Mouse (Mus musculus) ZHBTc4 (cell line): ENCODE measurements at regions not wholly inside any gene's neighbourhood (a gene's known extent, or its start where the extent isn't known, plus 50 kb on each side); places are given as distances from the start of the nearest gene placed in this dataset.

Experiments used
- DNase-seq: peaks from one replicate; pipeline ENCODE4 v3.0.0-alpha.2; 2011; ENCODE audit warnings: low read depth, low spot score

DNA sequence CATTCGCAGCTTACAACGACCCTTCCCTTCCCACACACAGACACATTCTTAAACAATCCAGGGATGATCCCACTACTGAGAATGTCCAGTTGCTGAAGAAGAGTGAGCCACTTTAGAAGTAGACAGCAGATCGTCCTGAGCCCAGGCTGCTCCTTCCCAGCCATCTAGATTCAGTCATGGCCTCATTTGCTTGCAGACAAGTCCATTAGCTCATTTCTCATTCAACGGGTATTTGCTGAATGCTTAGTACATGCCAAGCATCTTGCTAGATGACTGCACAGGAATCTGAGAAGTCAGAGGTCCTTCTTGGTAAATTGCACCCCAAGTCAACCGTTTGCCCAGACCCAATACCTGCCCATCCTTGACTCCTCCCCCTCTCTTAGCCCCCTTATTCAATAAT, 57.8 kb downstream of the Ier5 start:
- no peak for DNase-seq

DNA sequence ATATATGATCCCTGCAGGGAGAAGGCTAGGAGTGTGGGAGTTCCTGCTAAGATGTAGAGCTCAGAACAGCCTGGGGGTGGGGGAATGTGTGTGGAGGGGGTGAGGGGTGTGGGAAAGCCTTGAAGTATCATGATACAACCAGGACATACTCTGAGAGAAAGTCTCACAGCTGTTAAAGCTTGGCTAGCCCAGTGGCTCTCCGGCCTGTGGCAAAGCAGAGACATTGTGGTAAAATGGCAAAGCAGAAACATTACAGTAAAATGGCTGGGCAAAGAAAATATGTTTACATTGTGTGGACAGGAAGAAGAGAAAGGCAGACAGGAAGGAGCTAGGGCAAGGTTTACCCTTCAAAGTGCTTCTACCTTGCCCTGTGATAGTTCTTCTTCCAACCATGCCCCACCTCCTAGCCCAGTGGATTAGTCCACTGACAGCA, 58.5 kb downstream of the Ier5 start:
- no peak for DNase-seq

GRCm38 (mm10) chr1:155040086-155040726, 59.2 kb downstream of the Ier5 start:
- DNase-seq = no peak

GRCm38 (mm10) chr1:155038631-155039625, 60.5 kb downstream of the Ier5 start:
- no peak for DNase-seq

GRCm38 (mm10) chr1:155037479-155037878, 62.0 kb downstream of the Ier5 start:
- no peak for DNase-seq

DNA sequence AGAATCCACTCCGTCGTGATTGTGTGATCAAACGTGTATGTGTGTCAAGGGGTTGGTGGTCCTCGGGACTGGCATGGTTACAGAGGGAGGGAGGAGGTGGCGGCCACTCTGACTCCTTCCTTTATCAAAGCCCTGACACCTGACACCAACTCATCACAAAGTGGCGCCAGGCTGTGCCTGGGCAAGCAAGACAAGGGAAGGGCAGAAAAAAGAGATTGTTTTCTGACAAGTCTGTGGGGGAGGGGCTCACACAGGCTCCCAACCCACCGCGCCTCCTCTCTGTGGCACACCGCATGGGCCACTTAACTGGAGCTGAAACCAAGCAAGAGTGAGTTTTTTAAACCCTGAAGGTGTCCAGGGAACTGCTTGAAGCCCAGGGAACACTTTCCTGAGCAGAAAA, 68.5 kb downstream of the Ier5 start:
- DNase-seq = peak; percentile 45

- DNase-seq = peak; percentile 30
Observed at GRCm38 (mm10) chr1:155029195-155029879, 70.1 kb downstream of the Ier5 start.

DNA sequence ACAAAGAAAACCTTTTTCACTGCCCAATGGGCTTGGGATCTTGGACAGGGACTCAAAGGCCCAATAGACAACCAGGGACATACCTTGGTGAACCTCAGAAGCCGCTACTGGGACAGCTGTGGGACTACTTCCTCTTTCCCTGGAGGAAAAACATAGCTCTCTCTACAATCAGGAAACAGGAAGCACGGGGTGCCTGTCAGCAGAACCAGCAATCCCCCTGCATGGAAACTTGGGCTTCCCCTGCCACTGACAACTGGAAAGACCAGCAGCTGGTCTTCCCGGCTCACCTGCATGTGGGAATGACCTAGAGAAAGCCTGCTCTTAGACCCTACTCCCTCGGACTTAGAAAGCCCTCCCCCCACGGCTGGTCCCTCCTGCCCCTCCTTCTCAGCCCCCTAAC, 70.7 kb downstream of the Ier5 start:
- DNase-seq = no peak

DNA sequence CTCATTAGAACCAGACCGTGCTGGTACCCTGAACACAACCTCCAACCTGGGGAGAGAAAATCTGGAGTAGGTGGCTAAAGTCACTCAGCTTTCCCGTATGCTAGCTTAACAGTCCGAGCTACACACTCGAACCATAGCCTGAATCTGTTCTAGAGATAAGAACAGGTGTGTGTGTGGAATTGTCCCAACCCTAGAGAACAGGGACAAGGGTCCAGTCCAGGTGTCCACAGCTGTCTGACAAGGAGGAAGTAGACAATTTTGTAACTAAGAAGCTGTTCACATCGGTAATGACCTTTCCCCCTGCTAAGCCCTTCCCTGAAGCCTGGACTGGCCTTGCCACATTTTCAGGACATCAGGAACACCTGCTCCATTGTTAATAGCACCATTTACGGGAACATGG, 71.3 kb downstream of the Ier5 start:
- DNase-seq = no peak

DNA sequence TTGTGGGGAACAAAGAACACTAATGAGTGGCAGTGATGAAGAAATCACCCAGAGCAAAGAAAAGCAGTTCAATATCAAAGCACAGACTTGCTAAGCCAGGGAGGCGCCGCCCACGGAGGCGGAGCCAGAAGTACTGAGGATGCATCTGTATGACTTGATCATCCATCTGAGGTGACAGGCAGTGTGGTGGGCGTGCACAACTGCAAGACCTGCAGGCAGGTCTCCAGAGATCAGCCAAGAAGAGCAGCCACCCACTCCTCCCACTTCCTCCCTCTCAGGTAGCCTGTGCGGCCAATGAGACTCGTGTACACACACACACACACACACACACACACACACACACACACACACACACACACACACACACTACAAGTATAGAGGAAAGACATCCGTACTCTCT, 71.9 kb downstream of the Ier5 start:
- DNase-seq = peak; percentile 82

- DNase-seq = peak; percentile 74
Observed at GRCm38 (mm10) chr1:155025862-155026478, 73.5 kb downstream of the Ier5 start.

DNA sequence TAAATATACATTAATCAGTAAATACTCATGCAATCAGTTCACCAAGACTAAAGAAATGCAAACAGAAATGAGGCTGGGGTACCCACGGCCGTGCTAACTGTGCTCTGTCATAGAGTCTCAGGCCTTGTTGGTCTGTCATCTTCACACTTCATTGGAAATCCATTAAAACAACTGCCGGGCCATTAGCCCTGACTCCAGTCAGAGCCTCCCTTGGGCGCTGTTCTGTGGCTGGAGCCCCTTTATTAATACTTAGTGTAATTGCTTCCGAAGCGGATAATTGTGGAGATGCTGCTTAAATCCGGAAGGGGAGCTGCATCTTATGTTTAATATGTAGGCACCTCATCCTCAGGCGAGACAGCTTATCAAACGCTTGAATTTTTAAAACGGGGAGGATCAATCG, 76.1 kb downstream of the Ier5 start:
- no peak for DNase-seq

- DNase-seq = no peak
Observed at GRCm38 (mm10) chr1:155015669-155016068, 83.8 kb downstream of the Ier5 start.

- no peak for DNase-seq
Observed at GRCm38 (mm10) chr1:155014944-155015343, 84.5 kb downstream of the Ier5 start.

GRCm38 (mm10) chr1:155013784-155014183, 85.7 kb downstream of the Ier5 start:
- DNase-seq = peak; percentile 35

DNA sequence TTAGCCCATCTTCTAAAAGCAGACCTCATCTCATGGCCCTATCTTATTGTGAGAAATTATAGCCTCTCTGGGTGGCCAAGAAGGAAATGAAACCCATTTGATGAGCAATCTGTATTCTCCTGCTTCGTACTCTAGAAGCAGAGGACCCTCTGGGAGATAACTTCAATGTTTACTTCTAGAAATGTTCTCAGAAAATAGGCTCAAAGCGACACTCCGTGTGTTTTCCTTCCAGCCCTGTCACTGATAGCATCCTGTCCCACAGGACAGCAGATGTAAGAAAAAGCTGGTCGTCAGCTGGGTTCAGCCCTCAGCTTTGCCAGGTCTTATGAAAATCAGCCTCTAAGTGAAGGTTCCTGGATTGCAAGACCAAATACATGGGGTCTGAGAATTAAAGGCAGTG, 86.1 kb downstream of the Ier5 start:
- no peak for DNase-seq

DNA sequence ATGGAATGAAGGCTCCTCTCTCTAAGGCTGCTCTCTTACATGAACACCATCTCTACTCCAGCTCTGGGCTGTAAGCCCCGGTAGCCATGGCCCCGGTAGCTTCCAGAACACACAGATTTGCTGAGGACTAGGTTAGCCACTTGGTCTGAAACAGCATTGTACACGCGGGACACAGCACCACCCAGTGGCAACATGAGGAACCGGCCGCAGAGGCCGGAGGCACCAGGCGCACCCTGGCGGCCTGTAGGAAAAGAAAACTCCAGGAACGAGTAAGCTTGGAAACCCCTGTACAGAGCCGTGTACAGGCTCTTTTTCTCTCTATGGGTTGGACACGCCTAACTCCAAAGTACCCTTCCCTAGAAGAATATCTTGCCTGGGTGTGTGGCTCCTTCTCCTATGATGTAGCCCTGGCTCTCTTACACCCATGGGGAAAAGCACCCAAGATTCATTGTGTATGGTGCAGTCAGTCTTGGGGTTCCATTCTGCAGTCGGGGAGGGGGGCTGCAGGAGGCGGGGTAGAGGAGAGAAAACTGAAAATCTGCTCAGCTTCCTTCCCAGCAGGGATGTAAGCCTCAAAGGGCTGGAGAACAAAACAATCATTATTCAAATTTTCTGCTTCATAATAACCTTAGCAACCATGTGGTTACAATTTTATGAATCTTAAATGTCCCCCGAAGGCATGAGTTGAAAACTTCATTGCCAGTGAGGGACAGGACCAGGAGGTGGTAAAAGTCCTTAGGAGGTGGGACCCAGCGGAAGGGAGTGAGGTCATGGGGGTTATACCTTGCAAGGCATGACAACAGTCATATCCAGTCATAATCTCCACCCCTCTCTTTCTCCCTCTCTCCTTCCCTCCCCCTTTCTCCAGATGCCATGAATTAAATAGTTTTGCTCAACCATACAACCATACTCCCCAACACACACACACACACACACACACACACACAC, 92.6 kb downstream of the Ier5 start:
- peak; percentile 91 for DNase-seq

- DNase-seq = no peak
Observed at GRCm38 (mm10) chr1:155006099-155006498, 93.3 kb downstream of the Ier5 start.

DNA sequence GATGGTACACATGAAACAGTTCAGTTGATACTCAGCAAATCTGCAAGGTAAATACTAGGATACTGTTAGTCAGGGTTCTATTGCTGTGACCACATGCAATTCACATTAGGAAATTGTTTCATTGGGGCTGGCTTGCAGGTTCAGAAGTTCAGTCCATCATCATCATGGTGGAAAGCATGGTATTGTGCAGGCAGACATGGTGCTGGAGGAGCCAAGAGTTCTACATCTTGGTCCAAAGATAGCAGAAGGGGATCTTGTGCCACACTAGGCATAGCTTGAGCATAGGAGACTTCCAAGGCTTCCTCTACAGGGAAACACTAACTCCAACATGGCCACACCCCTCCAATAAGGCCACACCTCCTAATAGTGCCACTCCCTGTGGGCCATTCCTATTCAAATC, 99.1 kb downstream of the Ier5 start:
- no peak for DNase-seq

- DNase-seq = peak; percentile 25
Observed at GRCm38 (mm10) chr1:154999501-155000131, 99.8 kb downstream of the Ier5 start.
